23 mouse cellular contexts compared by ENCODE assay signal in genomic region chr7:110756440-110756839, GRCm38 (mm10). TPM values are rescaled to one million over a fixed set of nuclear protein-coding genes. Genes with fewer than 3 reads are reported as not detected.
DNase-seq lines count a peak whose midpoint lies in the region; ATAC-seq lines count a peak whose summit lies in the region.
"Had no signal": no experiment of that assay in that cellular context is flagged by ENCODE, and none has a peak within 500 bp of the region (broad histone marks: within the 10 kb centered on the region; RNA-seq: fewer than 3 reads in every experiment).

No protein-coding gene starts in this region.

- no peaks in the 10 kb centered on the region for H3K27me3 ChIP-seq in kidney, embryonic 15.5 days
- H3K27me3 ChIP-seq: heart, embryonic 13.5 days; hindbrain, embryonic 12.5 days; limb, embryonic 15.5 days; neural tube, embryonic 12.5 days had no signal

- WGBS in kidney, embryonic 15.5 days = 37% methylated on average over 2 of the region's 2 CpGs

- H3K36me3 ChIP-seq in kidney, embryonic 15.5 days = no peaks in the 10 kb centered on the region
- H3K36me3 ChIP-seq: forebrain, embryonic 10.5 days; heart, embryonic 13.5 days; hindbrain, embryonic 12.5 days; limb, embryonic 15.5 days; neural tube, embryonic 12.5 days had no signal

- peaks cover 37% of the 10 kb centered on the region for H3K4me1 ChIP-seq in kidney, embryonic 15.5 days
- H3K4me1 ChIP-seq: heart, embryonic 13.5 days; neural tube, embryonic 12.5 days had no signal

- no peaks in the 10 kb centered on the region for H3K9me3 ChIP-seq in kidney, embryonic 15.5 days (replicated peaks)
- H3K9me3 ChIP-seq: forebrain, embryonic 10.5 days; heart, embryonic 13.5 days; hindbrain, embryonic 12.5 days; limb, embryonic 15.5 days; neural tube, embryonic 12.5 days had no signal

- peak overlapping the region; percentile 66 for H3K27ac ChIP-seq in kidney, embryonic 15.5 days
- H3K27ac ChIP-seq: forebrain, embryonic 10.5 days; heart, embryonic 13.5 days; hindbrain, embryonic 12.5 days; limb, embryonic 15.5 days; neural tube, embryonic 12.5 days; stomach, postnatal 0 days had no signal

- no peak for DNase-seq in kidney, adult 11 months
- peak; percentile 68 for DNase-seq in A20 (ENCODE audit: low read depth, low spot score)
- peak; percentile 35 for DNase-seq in adipocyte (ENCODE audit: low spot score)
- peak; percentile 22 to 49 for DNase-seq in kidney, postnatal 36 days
- DNase-seq in urinary bladder, postnatal 25 days (ENCODE audit: low spot score) = no peak
- DNase-seq in right cerebral cortex, postnatal 14 days = no peak
- DNase-seq: adrenal gland, postnatal 25 days; cerebellum, adult 9-10 months; gastrocnemius, postnatal 10 days; left cerebral cortex, postnatal 4 days; lung, adult 2 months; midbrain, embryonic 14.5 days; thymus, adult 2 months; thymus, postnatal 4 days had no signal

- no peak overlapping the region for H3K4me3 ChIP-seq in kidney, embryonic 15.5 days (replicated peaks)
- H3K4me3 ChIP-seq: forebrain, embryonic 10.5 days; heart, embryonic 13.5 days; hindbrain, embryonic 12.5 days; limb, embryonic 15.5 days; neural tube, embryonic 12.5 days had no signal

- no peak overlapping the region for H3K9ac ChIP-seq in kidney, embryonic 15.5 days
- H3K9ac ChIP-seq: heart, embryonic 13.5 days; hindbrain, embryonic 12.5 days; limb, embryonic 15.5 days; neural tube, embryonic 12.5 days had no signal

- H3K4me2 ChIP-seq in kidney, embryonic 15.5 days = no peak overlapping the region
- H3K4me2 ChIP-seq: heart, embryonic 13.5 days; hindbrain, embryonic 12.5 days; limb, embryonic 15.5 days; neural tube, embryonic 12.5 days had no signal

- peak; percentile 73; the same call in 1 of the 2 replicates for ATAC-seq in kidney, embryonic 15.5 days (replicated peaks; ENCODE audit: low FRiP score)
- ATAC-seq: activated CD4-positive, CD25-positive, alpha-beta regulatory T cell, adult 4 months; forebrain, embryonic 16.5 days had no signal

RNA-seq across cellular contexts. Expression of gene Ampd3, which starts 11.6 kb away (rescaled TPM):
- polyA plus RNA-seq in kidney, embryonic 15.5 days (2015; fragmentation: Nextera tagmentation; extraction: Ambion mirVana) = 7.1 and 9.8 TPM in 2 replicates

Comparison
In these comparisons a context has a peak if more than half of its experiments do, and no peak if none do; other contexts are left out.
1. DNase-seq: peak in A20 (single experiment), adipocyte (single experiment) and kidney, postnatal 36 days (2 of 2); none in kidney, adult 11 months (single experiment), urinary bladder, postnatal 25 days (single experiment) and right cerebral cortex, postnatal 14 days (single experiment).